Mouse (Mus musculus) testis, adult 2 months (tissue): ENCODE measurements around the gene Ptprd. TPM values are rescaled to one million over a fixed set of nuclear protein-coding genes. Genes with fewer than 3 reads are reported as not detected.

Source experiments
- H3K27ac ChIP-seq: fragments of 200-500 bp; 2 replicates; pipeline ENCODE4 v1.5.1; 2012; ENCODE audit warnings: low read depth, low read length; ENCODE audit not compliant: control insufficient read depth, insufficient read depth
- H3K27me3 ChIP-seq: fragments of 200-500 bp; 2 replicates; pipeline ENCODE4 v1.6.1; 2012; ENCODE audit warnings: mild to moderate bottlenecking, low read length, moderate library complexity; ENCODE audit not compliant: control insufficient read depth, insufficient read depth
- H3K36me3 ChIP-seq: fragments of 200-500 bp; 2 replicates; pipeline ENCODE4 v1.6.1; 2012; ENCODE audit warnings: mild to moderate bottlenecking, low read length; ENCODE audit not compliant: control insufficient read depth, insufficient read depth
- H3K4me1 ChIP-seq: fragments of 200-500 bp; 2 replicates; pipeline ENCODE4 v1.6.1; 2012; ENCODE audit warnings: low read length; ENCODE audit not compliant: control insufficient read depth, insufficient read depth
- H3K4me3 ChIP-seq: fragments of 200-500 bp; 2 replicates; pipeline ENCODE4 v1.5.1; 2012; ENCODE audit warnings: low read depth, mild to moderate bottlenecking, low read length, moderate library complexity, mixed read lengths; ENCODE audit not compliant: control insufficient read depth
- CTCF ChIP-seq: fragments of 200-500 bp; IDR thresholded peaks from 2 replicates; pipeline ENCODE4 v1.5.1; 2012; ENCODE audit warnings: low read depth, mild to moderate bottlenecking, inconsistent platforms, low read length, moderate library complexity; ENCODE audit not compliant: control insufficient read depth, insufficient read depth, insufficient replicate concordance
- POLR2A ChIP-seq: fragments of 200-500 bp; IDR thresholded peaks from 2 replicates; pipeline ENCODE4 v1.6.1; 2012; ENCODE audit warnings: low read depth, mild to moderate bottlenecking, inconsistent platforms, low read length, moderate library complexity; ENCODE audit not compliant: control insufficient read depth
- polyA plus RNA-seq: library from polyadenylated mRNA; depleted of rRNA; stranded (reverse); fragments of >200 nt; gene quantifications from 2 replicates; pipeline ENCODE4 v1.2.3, GENCODE M21; 2012

Ptprd gene
- polyA plus RNA-seq, 1 experiment: 3.4 TPM

DNA sequence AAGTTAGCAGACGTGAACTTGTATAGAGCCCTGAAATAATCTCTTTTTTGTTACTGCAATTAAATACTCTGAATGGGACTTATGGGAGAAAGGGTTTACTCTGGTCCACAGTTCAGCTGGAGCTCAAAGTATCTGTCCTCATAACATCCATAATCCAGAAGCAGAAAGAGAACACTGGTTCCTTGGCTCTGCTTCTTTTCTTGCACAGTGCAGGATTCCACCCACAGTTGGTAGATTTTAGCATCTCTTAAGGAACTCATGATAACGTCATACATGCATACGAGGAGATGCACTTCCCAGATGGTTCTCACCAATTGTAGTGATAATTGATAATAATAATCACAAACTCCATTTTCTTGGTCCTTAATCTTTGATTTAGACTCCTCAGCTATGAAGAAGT lies 1330.2 kb downstream of the Ptprd start:
- TF ChIP-seq POLR2A: no peak
- no peak for TF ChIP-seq CTCF
- no peaks in the 10 kb centered on the region for H3K4me1 ChIP-seq
- no peaks in the 10 kb centered on the region for H3K27me3 ChIP-seq
- no peaks in the 10 kb centered on the region for H3K36me3 ChIP-seq
- no peak overlapping the region for H3K4me3 ChIP-seq
- no peak overlapping the region for H3K27ac ChIP-seq

DNA sequence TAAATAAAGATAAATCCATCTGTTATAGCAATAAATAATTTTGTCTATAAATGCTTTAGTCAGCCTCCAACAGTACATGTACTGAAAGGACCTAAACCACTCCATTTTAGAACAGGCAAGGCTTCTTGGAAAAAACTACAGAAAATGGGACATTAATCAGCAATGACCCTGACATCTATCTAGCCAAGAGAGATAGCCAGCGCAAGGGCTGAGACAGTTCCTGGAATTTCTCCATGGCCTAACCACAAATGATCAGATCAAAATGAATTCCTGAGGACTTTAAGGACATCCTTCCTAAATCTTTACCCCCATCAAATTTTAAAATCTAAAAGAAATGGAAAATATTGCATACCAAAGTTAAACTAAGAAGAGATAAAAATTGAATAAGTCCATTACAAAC lies 1340.8 kb downstream of the Ptprd start:
- H3K36me3 ChIP-seq: no peaks in the 10 kb centered on the region
- TF ChIP-seq CTCF (no peak), POLR2A (no peak)
- no peaks in the 10 kb centered on the region for H3K4me1 ChIP-seq
- no peak overlapping the region for H3K27ac ChIP-seq
- H3K4me3 ChIP-seq: no peak overlapping the region
- H3K27me3 ChIP-seq: no peaks in the 10 kb centered on the region

- no peak overlapping the region for H3K27ac ChIP-seq
- H3K4me1 ChIP-seq: no peaks in the 10 kb centered on the region
- H3K27me3 ChIP-seq: no peaks in the 10 kb centered on the region
- no peak overlapping the region for H3K4me3 ChIP-seq
- TF ChIP-seq CTCF (no peak), POLR2A (no peak)
- H3K36me3 ChIP-seq: no peaks in the 10 kb centered on the region
These were observed 1346.2 kb downstream of the Ptprd start for GRCm38 (mm10) chr4:76865585-76865984.

GRCm38 (mm10) chr4:76846265-76846664 lies 1365.5 kb downstream of the Ptprd start:
- Histone ChIP-seq H3K36me3 (no peaks in the 10 kb centered on the region), H3K27ac (no peak overlapping the region), H3K4me3 (no peak overlapping the region), H3K4me1 (no peaks in the 10 kb centered on the region), H3K27me3 (no peaks in the 10 kb centered on the region)
- TF ChIP-seq POLR2A: no peak
- TF ChIP-seq CTCF: no peak

DNA sequence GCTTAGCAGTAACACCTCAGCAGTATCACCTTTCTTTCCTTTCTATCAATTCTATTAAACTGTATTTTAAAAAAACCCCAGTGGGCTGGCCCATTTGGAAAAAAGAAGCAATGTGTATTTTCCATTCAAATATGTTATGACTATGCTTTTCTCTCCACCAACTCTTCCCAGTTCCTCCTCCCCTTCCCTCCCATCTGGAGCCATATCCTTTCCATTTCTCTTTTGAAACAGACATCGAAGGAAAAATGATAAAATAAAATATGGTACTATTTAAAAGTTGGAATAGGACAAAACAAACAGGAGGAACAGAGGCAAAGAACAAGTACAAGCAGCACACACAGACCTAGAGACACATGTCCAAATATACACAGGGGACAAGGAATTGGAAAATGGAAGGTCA lies 1372.7 kb downstream of the Ptprd start:
- Histone ChIP-seq H3K36me3 (no peaks in the 10 kb centered on the region), H3K4me3 (no peak overlapping the region), H3K27ac (no peak overlapping the region), H3K4me1 (no peaks in the 10 kb centered on the region), H3K27me3 (no peaks in the 10 kb centered on the region)
- TF ChIP-seq CTCF: no peak
- TF ChIP-seq POLR2A: no peak

- TF ChIP-seq CTCF (no peak), POLR2A (no peak)
- Histone ChIP-seq H3K27me3 (no peaks in the 10 kb centered on the region), H3K27ac (no peak overlapping the region), H3K36me3 (no peaks in the 10 kb centered on the region), H3K4me1 (no peaks in the 10 kb centered on the region), H3K4me3 (no peak overlapping the region)
These were observed 1399.6 kb downstream of the Ptprd start for GRCm38 (mm10) chr4:76812138-76812537.

- Histone ChIP-seq H3K36me3 (no peaks in the 10 kb centered on the region), H3K4me1 (no peaks in the 10 kb centered on the region), H3K27me3 (no peaks in the 10 kb centered on the region), H3K27ac (no peak overlapping the region), H3K4me3 (no peak overlapping the region)
- no peak for TF ChIP-seq CTCF
- TF ChIP-seq POLR2A: no peak
These were observed 1409.1 kb downstream of the Ptprd start for GRCm38 (mm10) chr4:76802708-76803107.
